10 mouse cellular contexts compared by ENCODE assay signal in the genomic region with DNA sequence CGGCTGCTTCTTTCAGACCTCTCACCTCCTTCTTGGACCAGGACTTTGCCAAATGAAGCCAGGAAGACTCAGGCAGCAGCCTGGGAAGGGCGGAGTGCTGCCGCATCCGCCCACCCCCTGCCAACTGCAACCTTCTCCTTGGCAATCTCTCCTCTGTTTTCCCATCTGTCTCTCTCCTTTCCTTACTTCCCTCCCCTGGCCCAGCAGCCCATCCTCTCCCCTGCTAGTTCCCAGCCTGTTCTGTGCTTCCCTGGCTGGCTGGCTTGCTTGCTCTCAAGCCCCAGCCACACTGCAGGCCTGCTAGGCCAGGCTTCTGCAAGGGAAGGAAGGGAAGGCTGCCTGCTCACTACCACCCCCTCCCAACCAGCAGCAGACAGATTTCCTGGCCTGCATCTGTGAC. TPM values are rescaled to one million over a fixed set of nuclear protein-coding genes. Genes with fewer than 3 reads are reported as not detected.
DNase-seq lines count a peak whose midpoint lies in the region; ATAC-seq and TF ChIP-seq lines count a peak whose summit lies in the region.
"Had no signal": no experiment of that assay in that cellular context is flagged by ENCODE, and none has a peak within 500 bp of the region (broad histone marks: within the 10 kb centered on the region; RNA-seq: fewer than 3 reads in every experiment).

No protein-coding gene starts in this region.

- no peaks in the 10 kb centered on the region for H3K9me3 ChIP-seq in hindbrain, postnatal 0 days (ENCODE audit: low read length)
- H3K9me3 ChIP-seq in hindbrain, embryonic 11.5 days (ENCODE audit: control insufficient read depth, low read length): no peaks in the 10 kb centered on the region

- WGBS in hindbrain, postnatal 0 days: 47% methylated on average over 3 of the region's 4 CpGs
- 77% methylated on average over 3 of the region's 4 CpGs for WGBS in hindbrain, embryonic 11.5 days

- DNase-seq in hindbrain, postnatal 0 days (ENCODE audit: low spot score): peak; percentile 57
- DNase-seq in hindbrain, embryonic 11.5 days (ENCODE audit: low spot score): no peak
- peak; percentile 91 for DNase-seq in adipocyte (ENCODE audit: low spot score)
- peak; percentile 81 to 89 for DNase-seq in cerebellum, postnatal 10 days
- DNase-seq in left cerebral cortex, adult 8-10 months (ENCODE audit: low spot score in 2 of 2): peak; percentile 29 to 87
- DNase-seq in adrenal gland, adult 18-20 months (ENCODE audit: low spot score in 2 of 2): no peak
- no peak for DNase-seq in spleen, postnatal 36 days (ENCODE audit: low spot score in 2 of 2)
- DNase-seq in kidney, adult 18-20 months: no peak

- no peaks in the 10 kb centered on the region for H3K36me3 ChIP-seq in hindbrain, postnatal 0 days (ENCODE audit: insufficient read depth, low read length)
- H3K36me3 ChIP-seq in hindbrain, embryonic 11.5 days (ENCODE audit: control insufficient read depth, insufficient read depth, low read length): no peaks in the 10 kb centered on the region

- no peak for TF ChIP-seq CTCF in hindbrain, postnatal 0 days (IDR thresholded peaks at IDR 0.05; ENCODE audit: low read depth)

- 0 out of 2 replicates have a peak, but pooled peaks cover 6% of the 10 kb centered on the region for H3K4me1 ChIP-seq in hindbrain, postnatal 0 days (ENCODE audit: insufficient read depth, low read length)
- peaks cover 3% of the 10 kb centered on the region for H3K4me1 ChIP-seq in hindbrain, embryonic 11.5 days (replicated peaks; ENCODE audit: control insufficient read depth, insufficient read depth, low read length)

- H3K4me2 ChIP-seq in hindbrain, postnatal 0 days (ENCODE audit: low read depth, low read length): no peak overlapping the region
- no peak overlapping the region for H3K4me2 ChIP-seq in hindbrain, embryonic 11.5 days (replicated peaks; ENCODE audit: low read depth, low read length)

- peak; percentile 22 for ATAC-seq in hindbrain, postnatal 0 days
- ATAC-seq in hindbrain, embryonic 11.5 days (ENCODE audit: low FRiP score): no peak

- no peak overlapping the region for H3K9ac ChIP-seq in hindbrain, postnatal 0 days (replicated peaks; ENCODE audit: low read length)
- no peak overlapping the region for H3K9ac ChIP-seq in hindbrain, embryonic 11.5 days (ENCODE audit: low read depth, low read length)

- H3K4me3 ChIP-seq in hindbrain, postnatal 0 days (ENCODE audit: low read length): no peak overlapping the region
- no peak overlapping the region for H3K4me3 ChIP-seq in hindbrain, embryonic 11.5 days (ENCODE audit: low read depth, low read length)

- peak overlapping the region; percentile 62 for H3K27ac ChIP-seq in hindbrain, postnatal 0 days
- H3K27ac ChIP-seq in hindbrain, embryonic 11.5 days (ENCODE audit: low read depth, low read length): no peak overlapping the region

- H3K27me3 ChIP-seq in hindbrain, postnatal 0 days (ENCODE audit: insufficient read depth, low read length): no peaks in the 10 kb centered on the region
- no peaks in the 10 kb centered on the region for H3K27me3 ChIP-seq in hindbrain, embryonic 11.5 days (ENCODE audit: control insufficient read depth, insufficient read depth, low read length)

RNA-seq across cellular contexts. Expression of gene Phgr1, which starts 3.3 kb away (rescaled TPM):
- total RNA-seq in hindbrain, postnatal 0 days (2014; rRNA removed): not detected in 2 replicates
- polyA plus RNA-seq in hindbrain, postnatal 0 days (2015; fragmentation: Nextera tagmentation; extraction: Ambion mirVana): not detected in 2 replicates
- polyA plus RNA-seq in hindbrain, embryonic 11.5 days (2014; fragmentation: Nextera tagmentation; extraction: Ambion mirVana): not detected in 2 replicates
- total RNA-seq in left cerebral cortex, adult 8-10 months (2022): not detected
- total RNA-seq in adrenal gland, adult 18-20 months (2021): not detected
- total RNA-seq: layer of hippocampus, postnatal 10 days; MEL had no signal

RNA-seq across cellular contexts. Expression of gene Disp2, which starts 3.7 kb away (rescaled TPM):
- 175 and 188 TPM in 2 replicates for total RNA-seq in hindbrain, postnatal 0 days (2014; rRNA removed)
- polyA plus RNA-seq in hindbrain, postnatal 0 days (2015; fragmentation: Nextera tagmentation; extraction: Ambion mirVana): 56.4 and 70.4 TPM in 2 replicates
- polyA plus RNA-seq in hindbrain, embryonic 11.5 days (2014; fragmentation: Nextera tagmentation; extraction: Ambion mirVana): 8.5 and 9.2 TPM in 2 replicates
- 100 to 1,000 TPM; 179 to 192 (median 185) TPM for total RNA-seq in left cerebral cortex, adult 8-10 months (2022)
- total RNA-seq in adrenal gland, adult 18-20 months (2021): 10 to 100 TPM; 32.1 to 32.7 TPM

RNA-seq across cellular contexts. Expression of gene Ccdc9b, which starts 13.4 kb away (rescaled TPM):
- total RNA-seq in hindbrain, postnatal 0 days (2014; rRNA removed): 1.4 and 3.9 TPM in 2 replicates
- 0.70 and 0.84 TPM in 2 replicates for polyA plus RNA-seq in hindbrain, postnatal 0 days (2015; fragmentation: Nextera tagmentation; extraction: Ambion mirVana)
- 0.68 and 0.98 TPM in 2 replicates for polyA plus RNA-seq in hindbrain, embryonic 11.5 days (2014; fragmentation: Nextera tagmentation; extraction: Ambion mirVana)
- 1 to 10 TPM; 4.2 to 6.3 (median 5.7) TPM for total RNA-seq in left cerebral cortex, adult 8-10 months (2022)
- 1 to 10 TPM; 2.8 to 5.1 TPM for total RNA-seq in adrenal gland, adult 18-20 months (2021)

RNA-seq across cellular contexts. Expression of gene Inafm2, which starts 30.3 kb away (rescaled TPM):
- total RNA-seq in hindbrain, postnatal 0 days (2014; rRNA removed): 19.8 and 21.1 TPM in 2 replicates
- 18.9 TPM in 2 replicates for polyA plus RNA-seq in hindbrain, postnatal 0 days (2015; fragmentation: Nextera tagmentation; extraction: Ambion mirVana)
- polyA plus RNA-seq in hindbrain, embryonic 11.5 days (2014; fragmentation: Nextera tagmentation; extraction: Ambion mirVana): 34.1 and 35.4 TPM in 2 replicates
- total RNA-seq in left cerebral cortex, adult 8-10 months (2022): 10 to 100 TPM; 45.3 to 49.6 (median 47.4) TPM
- 10 to 100 TPM; 35.2 to 40.1 TPM for total RNA-seq in adrenal gland, adult 18-20 months (2021)

RNA-seq across cellular contexts. Expression of gene Knstrn, which starts 38.0 kb away (rescaled TPM):
- 5.5 and 8.6 TPM in 2 replicates for total RNA-seq in hindbrain, postnatal 0 days (2014; rRNA removed)
- polyA plus RNA-seq in hindbrain, postnatal 0 days (2015; fragmentation: Nextera tagmentation; extraction: Ambion mirVana): 16.5 and 21.6 TPM in 2 replicates
- polyA plus RNA-seq in hindbrain, embryonic 11.5 days (2014; fragmentation: Nextera tagmentation; extraction: Ambion mirVana): 156 and 163 TPM in 2 replicates
- total RNA-seq in left cerebral cortex, adult 8-10 months (2022): 1 to 10 TPM in 3 of 4 experiments, under 1 TPM in 1; 0.97 to 1.9 (median 1.5) TPM
- total RNA-seq in adrenal gland, adult 18-20 months (2021): 1 to 10 TPM; 1.2 to 1.5 TPM

Comparison
In these comparisons a context has a peak if more than half of its experiments do, and no peak if none do; other contexts are left out.
1. DNase-seq: peak in hindbrain, postnatal 0 days (single experiment), adipocyte (single experiment), cerebellum, postnatal 10 days (2 of 2) and left cerebral cortex, adult 8-10 months (2 of 2); none in hindbrain, embryonic 11.5 days (single experiment), adrenal gland, adult 18-20 months (0 of 2), spleen, postnatal 36 days (0 of 2) and kidney, adult 18-20 months (single experiment).